Mouse (Mus musculus) lung, embryonic 16.5 days (tissue): ENCODE results near the gene Plxna1. TPM values are rescaled to one million over a fixed set of nuclear protein-coding genes. Genes with fewer than 3 reads are reported as not detected.

Experiments used
- ATAC-seq: fragments of 200-750 bp; cut with Nextera tagmentation; 2 replicates; pipeline ENCODE4 v1.8.0; 2017; ENCODE audit warnings: low read depth, mild to moderate bottlenecking, moderate library complexity
- H3K27ac ChIP-seq: fragments of 300-500 bp; sonication (generic); 2 replicates; pipeline ENCODE4 v1.5.1; 2014; ENCODE audit warnings: mild to moderate bottlenecking, control low read depth, low read length
- H3K27me3 ChIP-seq: fragments of 300-500 bp; sonication (generic); 2 replicates; pipeline ENCODE4 v1.6.1; 2014; ENCODE audit warnings: low read depth, low read length, mixed read lengths; ENCODE audit not compliant: control insufficient read depth, insufficient read depth
- H3K36me3 ChIP-seq: fragments of 300-500 bp; sonication (generic); 2 replicates; pipeline ENCODE4 v1.6.1; 2014; ENCODE audit warnings: low read length; ENCODE audit not compliant: control insufficient read depth, insufficient read depth
- H3K4me1 ChIP-seq: fragments of 300-500 bp; sonication (generic); replicated peaks from 2 replicates; pipeline ENCODE4 v1.6.1; 2014; ENCODE audit warnings: low read length, mixed read lengths; ENCODE audit not compliant: control insufficient read depth, insufficient read depth
- H3K4me2 ChIP-seq: fragments of 300-500 bp; sonication (generic); 2 replicates; pipeline ENCODE4 v1.6.1; 2014; ENCODE audit warnings: low read depth, low read length, control low read depth
- H3K4me3 ChIP-seq: fragments of 300-500 bp; sonication (generic); 2 replicates; pipeline ENCODE4 v1.5.1; 2014; ENCODE audit warnings: mild to moderate bottlenecking, low read length, control low read depth
- H3K9ac ChIP-seq: fragments of 300-500 bp; sonication (generic); 2 replicates; pipeline ENCODE4 v1.6.1; 2014; ENCODE audit warnings: low read length, control low read depth
- H3K9me3 ChIP-seq: fragments of 300-500 bp; sonication (generic); 2 replicates; pipeline ENCODE4 v1.6.1; 2016; ENCODE audit warnings: low read length; ENCODE audit not compliant: control insufficient read depth
- WGBS: fragments of 180-500 bp; shearing (Covaris S2); extraction: QIAGEN DNeasy Blood & Tissue Kit; methylation state at CpG from one replicate; pipeline ENCODE4 v1.1.7; 2014; 5-methylcytosine and 5-hydroxymethylcytosine counted together
- polyA plus RNA-seq: library from polyadenylated mRNA; unstranded; fragments of >200 nt; fragmentation: Nextera tagmentation; extraction: Ambion mirVana; gene quantifications from 2 replicates; pipeline ENCODE4 v1.2.1, GENCODE M21; 2015

The Plxna1 gene
- polyA plus RNA-seq, 1 experiment from 2014 or later = 10.4 TPM

DNA sequence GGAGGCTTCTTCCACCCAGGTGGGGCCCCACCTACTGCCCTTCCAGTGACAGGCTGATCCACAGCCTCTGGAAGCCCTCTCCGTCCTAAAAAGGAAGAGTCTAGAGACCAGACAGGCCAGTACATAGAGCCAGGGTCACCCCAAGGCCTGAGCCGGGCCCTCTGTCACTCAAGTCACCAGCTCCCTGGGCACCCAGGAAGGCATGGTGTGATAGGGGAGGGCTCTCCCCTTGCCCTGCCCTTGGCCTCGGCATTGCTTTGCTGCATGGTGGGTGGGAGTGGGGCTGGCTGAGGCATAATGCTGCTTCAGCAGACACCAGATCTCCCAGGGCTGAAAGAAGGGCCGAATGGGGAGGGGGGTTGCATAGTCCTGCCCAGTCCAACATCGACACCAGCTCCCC is 8.3 kb downstream of the Plxna1 start:
- H3K4me3 ChIP-seq = no peak overlapping the region

DNA sequence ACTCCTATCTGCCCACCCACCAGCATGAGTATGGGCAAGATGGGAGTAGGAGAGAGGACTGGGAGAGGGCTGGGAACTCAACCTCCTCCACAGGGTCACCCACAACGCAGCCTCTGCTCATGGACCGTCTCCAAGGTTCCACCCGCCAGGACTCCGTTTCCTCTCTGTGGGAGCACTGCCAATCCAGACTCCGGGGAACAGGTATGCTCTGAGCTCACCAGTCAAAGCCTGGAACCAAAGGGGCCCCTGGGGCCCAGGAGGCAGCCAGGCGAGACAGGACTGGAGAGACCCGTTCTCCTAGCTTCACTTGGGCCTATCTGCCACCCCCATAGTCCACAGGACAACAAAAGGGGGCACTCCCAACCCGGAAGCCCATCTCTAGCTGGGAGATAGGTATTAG is 9.3 kb downstream of the Plxna1 start:
- ATAC-seq = no peak
- Histone ChIP-seq H3K27ac (no peak overlapping the region), H3K27me3 (no peaks in the 10 kb centered on the region), H3K9me3 (no peaks in the 10 kb centered on the region), H3K4me3 (no peak overlapping the region), H3K9ac (no peak overlapping the region), H3K36me3 (peaks cover 19% of the 10 kb centered on the region), H3K4me2 (no peak overlapping the region), H3K4me1 (peaks cover 16% of the 10 kb centered on the region)
- 53% methylated on average over 8 of the region's 8 CpGs for WGBS

More for the DNA sequence above, 8.3 kb downstream of the Plxna1 start:
- Histone ChIP-seq H3K4me1 (peaks cover 21% of the 10 kb centered on the region), H3K4me2 (no peak overlapping the region), H3K27ac (no peak overlapping the region), H3K9ac (no peak overlapping the region), H3K9me3 (no peaks in the 10 kb centered on the region), H3K27me3 (no peaks in the 10 kb centered on the region), H3K36me3 (peaks cover 15% of the 10 kb centered on the region)
- no peak for ATAC-seq
- 91% methylated on average over 5 of the region's 5 CpGs for WGBS

GRCm38 (mm10) chr6:89351441-89352137 is 10.8 kb downstream of the Plxna1 start:
- H3K36me3 ChIP-seq = peaks cover 27% of the 10 kb centered on the region
- WGBS = 29% methylated on average over 5 of the region's 5 CpGs
- no peak overlapping the region for H3K4me2 ChIP-seq

DNA sequence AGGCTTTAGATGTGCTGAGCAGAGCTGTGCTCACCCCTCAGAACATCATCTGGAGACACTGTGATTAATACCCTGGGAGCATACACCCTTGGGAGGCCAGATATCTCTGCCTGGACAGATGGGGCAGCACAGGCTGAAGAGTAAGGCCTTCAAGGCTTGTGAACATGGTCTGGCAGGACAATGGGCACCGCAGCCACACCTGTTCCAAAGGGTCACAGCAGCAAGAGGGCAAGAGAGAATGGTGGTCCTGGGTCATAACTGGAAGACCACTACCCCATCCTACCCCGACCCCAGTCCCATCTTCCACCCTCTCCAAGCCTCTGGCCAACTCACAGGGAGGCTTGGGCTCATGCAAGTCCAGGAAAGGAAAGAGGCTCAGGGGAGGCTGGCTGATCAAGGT is 11.9 kb downstream of the Plxna1 start:
- H3K4me1 ChIP-seq = peaks cover 22% of the 10 kb centered on the region
- no peaks in the 10 kb centered on the region for H3K27me3 ChIP-seq
- H3K4me2 ChIP-seq = no peak overlapping the region
- peaks cover 23% of the 10 kb centered on the region for H3K36me3 ChIP-seq
- peak overlapping the region; percentile 74; the same call in 1 of the 2 replicates for H3K27ac ChIP-seq
- H3K9me3 ChIP-seq = no peaks in the 10 kb centered on the region
- no peak for ATAC-seq
- 97% methylated on average over 2 of the region's 2 CpGs for WGBS
- H3K9ac ChIP-seq = no peak overlapping the region
- H3K4me3 ChIP-seq = no peak overlapping the region

More at GRCm38 (mm10) chr6:89351441-89352137, 10.8 kb downstream of the Plxna1 start:
- Histone ChIP-seq H3K4me1 (peaks cover 16% of the 10 kb centered on the region), H3K27me3 (no peaks in the 10 kb centered on the region), H3K27ac (peak overlapping the region; percentile 74), H3K9ac (no peak overlapping the region; the same call in 1 of the 2 replicates), H3K9me3 (no peaks in the 10 kb centered on the region), H3K4me3 (no peak overlapping the region)
- ATAC-seq = peak; percentile 72

DNA sequence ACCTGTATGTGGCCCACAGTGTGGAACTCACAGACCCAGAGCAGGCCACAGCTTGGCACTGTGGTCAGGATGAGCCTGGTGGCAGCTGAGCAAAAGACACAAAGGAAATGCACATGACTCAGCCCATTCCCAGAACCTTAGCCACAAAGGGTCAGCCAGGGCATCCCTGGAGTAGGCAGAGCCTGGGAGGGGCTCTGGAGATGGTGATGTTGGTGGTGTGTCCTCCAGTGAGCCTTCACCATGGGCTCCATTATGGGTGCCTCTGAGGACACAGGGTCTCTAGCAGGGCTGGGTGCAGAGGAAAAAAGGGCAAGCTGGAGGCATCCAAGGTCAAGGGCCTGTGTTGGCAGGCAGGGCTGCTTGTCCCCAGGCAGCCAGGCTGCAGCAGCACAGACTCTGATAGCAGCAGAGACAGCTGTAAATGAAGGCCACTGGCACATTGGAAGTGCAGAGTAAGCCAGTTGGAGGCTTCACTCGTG is 12.3 kb downstream of the Plxna1 start:
- peaks cover 23% of the 10 kb centered on the region for H3K36me3 ChIP-seq
- H3K9me3 ChIP-seq = no peaks in the 10 kb centered on the region
- H3K27me3 ChIP-seq = no peaks in the 10 kb centered on the region
- H3K27ac ChIP-seq = no peak overlapping the region
- peaks cover 27% of the 10 kb centered on the region for H3K4me1 ChIP-seq
- H3K9ac ChIP-seq = no peak overlapping the region
- WGBS = 74% methylated on average over 1 of the region's 1 CpGs
- no peak for ATAC-seq
- H3K4me3 ChIP-seq = no peak overlapping the region
- no peak overlapping the region for H3K4me2 ChIP-seq

GRCm38 (mm10) chr6:89348363-89348762 is 14.1 kb downstream of the Plxna1 start:
- H3K4me1 ChIP-seq = peaks cover 37% of the 10 kb centered on the region
- no peaks in the 10 kb centered on the region for H3K9me3 ChIP-seq
- H3K4me2 ChIP-seq = no peak overlapping the region
- H3K4me3 ChIP-seq = no peak overlapping the region
- 81% methylated on average over 9 of the region's 9 CpGs for WGBS
- no peaks in the 10 kb centered on the region for H3K27me3 ChIP-seq
- peaks cover 17% of the 10 kb centered on the region for H3K36me3 ChIP-seq
- no peak overlapping the region for H3K9ac ChIP-seq
- H3K27ac ChIP-seq = no peak overlapping the region
- no peak for ATAC-seq

DNA sequence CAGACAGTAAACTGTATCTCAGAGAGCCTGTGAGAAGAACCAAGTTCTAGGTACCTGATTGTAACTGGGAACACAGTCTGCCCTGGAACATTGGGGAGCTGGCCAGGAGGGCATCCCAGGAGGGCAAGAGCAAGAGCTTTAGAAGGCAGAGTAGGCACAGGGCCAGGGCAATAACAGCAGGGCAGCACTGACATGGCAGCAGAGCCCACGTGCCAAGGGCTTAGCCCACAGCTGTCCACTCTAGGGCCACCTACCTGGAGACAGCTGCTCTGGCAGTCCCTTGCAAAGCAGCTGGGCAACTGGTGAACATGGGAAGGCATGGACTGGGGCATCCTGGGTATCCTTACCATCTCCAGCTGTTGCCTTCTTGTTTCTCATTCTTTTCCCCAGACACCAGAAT is 14.6 kb downstream of the Plxna1 start:
- Histone ChIP-seq H3K4me3 (no peak overlapping the region), H3K27ac (no peak overlapping the region), H3K4me1 (peaks cover 37% of the 10 kb centered on the region), H3K9ac (no peak overlapping the region), H3K36me3 (peaks cover 18% of the 10 kb centered on the region), H3K9me3 (no peaks in the 10 kb centered on the region), H3K27me3 (no peaks in the 10 kb centered on the region), H3K4me2 (no peak overlapping the region)
- no peak for ATAC-seq
- 67% methylated on average over 1 of the region's 1 CpGs for WGBS

- peak overlapping the region; percentile 54 for H3K9ac ChIP-seq
- H3K4me2 ChIP-seq = no peak overlapping the region
- WGBS = 94% methylated on average over 1 of the region's 1 CpGs
- H3K36me3 ChIP-seq = peaks cover 31% of the 10 kb centered on the region
- H3K27me3 ChIP-seq = no peaks in the 10 kb centered on the region
- no peak for ATAC-seq
- no peaks in the 10 kb centered on the region for H3K9me3 ChIP-seq
- peak overlapping the region; percentile 96 for H3K27ac ChIP-seq
- H3K4me3 ChIP-seq = no peak overlapping the region
- H3K4me1 ChIP-seq = peaks cover 22% of the 10 kb centered on the region
Measured at GRCm38 (mm10) chr6:89345855-89346254, 16.6 kb downstream of the Plxna1 start.

GRCm38 (mm10) chr6:89345486-89345785 is 17.0 kb downstream of the Plxna1 start:
- WGBS = 55% methylated on average over 3 of the region's 3 CpGs
- H3K9me3 ChIP-seq = no peaks in the 10 kb centered on the region
- peaks cover 35% of the 10 kb centered on the region for H3K36me3 ChIP-seq
- peak overlapping the region; percentile 0; the same call in 1 of the 2 replicates for H3K4me3 ChIP-seq
- no peaks in the 10 kb centered on the region for H3K27me3 ChIP-seq
- H3K4me2 ChIP-seq = peak overlapping the region; percentile 36
- H3K4me1 ChIP-seq = peaks cover 20% of the 10 kb centered on the region
- H3K27ac ChIP-seq = peak overlapping the region; percentile 96
- peak overlapping the region; percentile 54 for H3K9ac ChIP-seq
- 0 out of 2 replicates have a peak, but pooled peaks have one; percentile 3 for ATAC-seq
